Mouse (Mus musculus) CH12.LX (cell line): ENCODE measurements around the gene Iars.

Source experiments
- CTCF ChIP-seq, 2 experiments: IDR thresholded peaks in 1 of 2; conservative IDR thresholded peaks in 1 of 2; 2 replicates each; pipeline ENCODE4 v1.5.1; 2011 to 2012; ENCODE audit warnings: low read depth in 2 of 2, low read length in 2 of 2, improper control_type of control experiment in 1 of 2, inconsistent platforms in 1 of 2, mild to moderate bottlenecking in 1 of 2, moderate library complexity in 1 of 2
- EP300 ChIP-seq: IDR thresholded peaks from 2 replicates; pipeline ENCODE4 v1.6.1; 2011; ENCODE audit warnings: low read length, improper control_type of control experiment
- MAX ChIP-seq: IDR thresholded peaks from 2 replicates; pipeline ENCODE4 v1.6.1; 2011; ENCODE audit warnings: low read length, improper control_type of control experiment
- MEF2A ChIP-seq: IDR thresholded peaks from 2 replicates; pipeline ENCODE4 v1.6.1; 2014; ENCODE audit warnings: low read depth, mild to moderate bottlenecking, inconsistent platforms, low read length, improper control_type of control experiment, borderline replicate concordance
- MXI1 ChIP-seq: IDR thresholded peaks from 2 replicates; pipeline ENCODE4 v1.6.1; 2011; ENCODE audit warnings: mild to moderate bottlenecking, low read depth, low read length, improper control_type of control experiment
- NELFE ChIP-seq: IDR thresholded peaks from 2 replicates; pipeline ENCODE4 v1.6.1; 2011; ENCODE audit warnings: low read depth, low read length, improper control_type of control experiment
- POLR2A ChIP-seq: IDR thresholded peaks from 2 replicates; pipeline ENCODE4 v1.6.1; 2011; ENCODE audit warnings: low read depth, mild to moderate bottlenecking, improper control_type of control experiment, low read length
- TCF12 ChIP-seq: IDR thresholded peaks from 2 replicates; pipeline ENCODE4 v1.6.1; 2014; ENCODE audit warnings: low read depth, mild to moderate bottlenecking, inconsistent platforms, low read length, improper control_type of control experiment
- UBTF ChIP-seq: IDR thresholded peaks from 2 replicates; pipeline ENCODE4 v1.6.1; 2012; ENCODE audit warnings: low read depth, mild to moderate bottlenecking, inconsistent platforms, low read length, improper control_type of control experiment, moderate library complexity
- USF1 ChIP-seq: IDR thresholded peaks from 2 replicates; pipeline ENCODE4 v1.6.1; 2014; ENCODE audit warnings: low read depth, mild to moderate bottlenecking, inconsistent platforms, low read length, improper control_type of control experiment
- ZC3H11A ChIP-seq: IDR thresholded peaks from 2 replicates; pipeline ENCODE4 v1.6.1; 2012; ENCODE audit warnings: low read depth, mild to moderate bottlenecking, inconsistent platforms, low read length, improper control_type of control experiment

DNA sequence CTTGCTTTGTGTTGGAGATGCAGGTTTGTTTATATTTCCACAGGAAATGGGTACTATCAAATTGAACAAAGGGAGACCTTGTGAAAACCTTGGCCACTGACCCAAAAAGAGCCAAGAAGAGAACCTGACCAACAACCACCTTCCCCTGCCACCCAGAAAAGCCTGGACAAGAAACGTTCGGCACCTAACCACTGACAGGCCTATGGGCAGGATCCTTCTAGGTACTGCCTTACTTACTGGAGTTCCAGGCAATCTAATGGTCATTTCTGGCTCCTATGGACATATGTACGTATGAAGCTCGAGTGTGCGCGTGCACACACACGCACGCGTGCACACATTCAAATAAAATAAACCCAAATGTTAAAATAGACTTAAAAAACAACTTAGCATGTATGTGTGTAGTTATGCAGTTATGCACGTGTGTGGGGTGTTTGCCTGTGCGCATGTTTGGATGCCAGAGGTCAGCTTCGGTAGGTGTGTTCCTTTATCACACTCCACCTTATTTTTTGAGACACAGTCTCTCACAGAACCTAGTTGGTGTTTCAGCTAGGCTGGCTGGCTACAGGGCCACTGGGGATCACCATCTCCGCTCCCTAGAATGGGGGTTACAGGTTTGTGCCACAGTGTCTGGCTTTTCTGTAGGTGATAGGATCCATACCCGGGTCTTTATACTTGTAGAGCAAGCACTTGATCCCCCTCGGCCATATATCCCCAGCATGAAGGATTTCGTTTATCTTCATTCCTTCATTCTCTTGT lies 59.6 kb downstream of the Iars start:
- no peak for TF ChIP-seq CTCF (conservative IDR thresholded peaks at IDR 0.05 in 1 of 2, IDR thresholded peaks at IDR 0.05 in 1 of 2; ENCODE audit: low read depth in 2 of 2, low read length in 2 of 2)
- TF ChIP-seq MXI1: no peak
- no peak for TF ChIP-seq MEF2A
- no peak for TF ChIP-seq POLR2A
- no peak for TF ChIP-seq UBTF
- no peak for TF ChIP-seq ZC3H11A
- TF ChIP-seq USF1: no peak
- no peak for TF ChIP-seq TCF12
- no peak for TF ChIP-seq MAX
- TF ChIP-seq EP300: no peak
- no peak for TF ChIP-seq NELFE
